Mouse (Mus musculus) brain, embryonic 14.5 days (tissue): Measurements from ENCODE around the gene Lamb3. TPM values are rescaled to one million over a fixed set of nuclear protein-coding genes. Genes with fewer than 3 reads are reported as not detected.
"Not testable (repeated sequence)": the region's sequence is repeated elsewhere in the genome, so short reads cannot be mapped to it uniquely, and the experiment has no call there.

Source experiments
- DNase-seq: peaks from one replicate; pipeline ENCODE4 v3.0.0-alpha.2; 2011; ENCODE audit warnings: low read depth
- CTCF ChIP-seq: fragments of 200-500 bp; IDR thresholded peaks from 2 replicates; pipeline ENCODE4 v1.5.1; 2012; ENCODE audit warnings: inconsistent platforms, mild to moderate bottlenecking, moderate library complexity, borderline replicate concordance; ENCODE audit not compliant: insufficient read depth, insufficient read length; ENCODE audit errors: extremely low read depth
- POLR2A ChIP-seq: fragments of 200-500 bp; IDR thresholded peaks from 2 replicates; pipeline ENCODE4 v1.6.1; 2012; ENCODE audit warnings: mild to moderate bottlenecking, inconsistent platforms, borderline replicate concordance; ENCODE audit not compliant: poor library complexity, insufficient read depth, insufficient read length, severe bottlenecking; ENCODE audit errors: extremely low read depth
- polyA plus RNA-seq: library from polyadenylated mRNA; depleted of rRNA; stranded (reverse); fragments of >200 nt; gene quantifications from 2 replicates; pipeline ENCODE4 v1.2.3, GENCODE M21; 2012

Lamb3 gene
- polyA plus RNA-seq, 1 experiment = 0.67 TPM

- TF ChIP-seq POLR2A (no peak), CTCF (peak; percentile 58; the same call in 1 of the 2 replicates)
- peak; percentile 73 for DNase-seq
These were observed 65.6 kb downstream of the Lamb3 start, which contains the start of gene G0s2 for GRCm38 (mm10) chr1:193272916-193273601. Gene G0s2, minus strand, starts transcription at chr1:193273217.

GRCm38 (mm10) chr1:193274407-193275071 is 67.0 kb downstream of the Lamb3 start:
- TF ChIP-seq POLR2A = no peak
- TF ChIP-seq CTCF = no peak
- DNase-seq = no peak

GRCm38 (mm10) chr1:193278414-193279045 is 71.0 kb downstream of the Lamb3 start:
- DNase-seq = no peak
- TF ChIP-seq CTCF (no peak), POLR2A (no peak)

- no peak for TF ChIP-seq CTCF
- no peak for TF ChIP-seq POLR2A
- no peak for DNase-seq
These were observed 72.0 kb downstream of the Lamb3 start for GRCm38 (mm10) chr1:193279492-193279891.

- no peak for DNase-seq
- no peak for TF ChIP-seq CTCF
- TF ChIP-seq POLR2A = no peak
These were observed 73.8 kb downstream of the Lamb3 start for GRCm38 (mm10) chr1:193281344-193281743.

- TF ChIP-seq POLR2A (no peak), CTCF (no peak)
- DNase-seq = peak; percentile 32
These were observed 76.8 kb downstream of the Lamb3 start for GRCm38 (mm10) chr1:193284228-193284779.

GRCm38 (mm10) chr1:193285766-193286325 is 78.3 kb downstream of the Lamb3 start:
- DNase-seq = not testable (repeated sequence)

GRCm38 (mm10) chr1:193287578-193287977 is 80.1 kb downstream of the Lamb3 start:
- no peak for DNase-seq
- no peak for TF ChIP-seq CTCF

GRCm38 (mm10) chr1:193289076-193289475 is 81.6 kb downstream of the Lamb3 start:
- no peak for TF ChIP-seq POLR2A
- no peak for TF ChIP-seq CTCF
- no peak for DNase-seq

- TF ChIP-seq POLR2A (no peak), CTCF (no peak)
These were observed 82.4 kb downstream of the Lamb3 start for GRCm38 (mm10) chr1:193289914-193290313.

GRCm38 (mm10) chr1:193290686-193291085 is 83.2 kb downstream of the Lamb3 start:
- DNase-seq = no peak
- TF ChIP-seq CTCF (no peak), POLR2A (no peak)

More at GRCm38 (mm10) chr1:193289914-193290313, 82.4 kb downstream of the Lamb3 start:
- no peak for DNase-seq

- DNase-seq = no peak
- no peak for TF ChIP-seq POLR2A
- TF ChIP-seq CTCF = no peak
These were observed 85.5 kb downstream of the Lamb3 start for GRCm38 (mm10) chr1:193293039-193293438.

- TF ChIP-seq CTCF (no peak), POLR2A (no peak)
- no peak for DNase-seq
These were observed 86.4 kb downstream of the Lamb3 start for GRCm38 (mm10) chr1:193293926-193294325.

GRCm38 (mm10) chr1:193295920-193296319 is 88.4 kb downstream of the Lamb3 start:
- TF ChIP-seq CTCF (no peak), POLR2A (no peak)
- no peak for DNase-seq
